Mouse (Mus musculus): ENCODE data around the gene Gabrg1.

The Gabrg1 gene

DNA sequence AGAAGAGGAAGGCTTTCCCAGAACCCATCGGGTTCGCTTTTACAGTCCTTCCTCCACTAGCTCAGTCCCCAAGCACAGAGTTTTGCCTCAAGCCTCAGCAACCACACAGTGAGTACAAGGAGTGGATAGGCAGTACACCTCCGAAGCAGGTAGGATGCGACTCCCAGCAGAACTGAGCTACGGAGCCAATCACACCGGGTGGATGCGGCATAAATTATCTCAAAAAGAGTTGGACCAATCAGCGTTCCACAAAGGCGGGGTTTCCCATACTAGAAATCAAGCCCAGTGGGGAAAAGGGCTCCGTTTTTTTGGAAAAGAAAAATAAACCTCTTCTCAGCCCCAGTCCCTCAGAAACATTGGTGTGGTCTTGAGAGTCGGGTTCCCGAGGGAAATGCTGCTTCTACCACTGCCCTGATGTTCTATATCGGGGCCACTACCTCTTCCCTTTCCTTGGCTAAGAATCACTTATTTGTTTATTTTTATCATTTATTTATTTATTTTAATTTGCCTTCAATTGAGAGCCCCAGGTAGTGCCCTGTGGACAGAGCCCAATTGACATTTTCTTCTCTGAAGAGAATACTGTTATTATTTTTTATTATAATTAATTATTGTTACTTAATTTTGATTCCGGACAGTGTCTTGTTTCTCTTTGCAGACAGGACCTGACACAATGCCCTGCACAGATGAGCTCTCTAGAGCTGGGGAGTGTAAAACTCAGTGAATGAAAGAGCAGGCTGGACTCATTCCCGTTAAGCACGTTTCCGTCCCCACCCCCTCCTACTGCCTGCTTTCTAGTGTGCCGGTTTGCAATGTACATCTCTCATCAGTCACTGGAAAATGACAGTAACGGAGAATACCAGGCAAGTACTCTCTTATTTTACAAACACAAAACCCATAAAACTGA is at the start of gene Gabrg1:
Gene Gabrg1, minus strand, starts transcription at position 426 of the 904 bp plus-strand sequence.
- in situ Hi-C loops (cut with MboI, MseI): no loop called here

DNA sequence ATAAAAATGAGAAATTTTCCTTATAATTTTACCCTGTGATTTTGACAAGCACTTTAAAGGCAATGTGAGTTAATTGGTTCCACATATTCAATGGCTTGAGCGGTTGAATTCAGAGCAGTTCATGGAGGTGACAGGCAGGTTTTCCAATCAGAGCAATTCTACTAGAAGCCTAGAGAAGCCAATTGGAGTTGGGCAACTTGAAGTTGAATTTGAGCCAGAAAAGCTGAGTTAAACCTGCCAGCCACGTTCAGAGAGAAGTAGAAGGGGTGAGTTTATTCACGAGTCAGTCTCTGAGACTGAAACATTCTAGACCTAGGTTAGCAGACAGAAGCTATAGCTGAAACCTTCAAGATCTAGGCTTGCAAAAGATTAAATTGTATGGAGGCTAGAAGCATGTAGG is 41.6 kb upstream of the Gabrg1 start:
- in situ Hi-C loops (cut with MboI, MseI): no loop called here

DNA sequence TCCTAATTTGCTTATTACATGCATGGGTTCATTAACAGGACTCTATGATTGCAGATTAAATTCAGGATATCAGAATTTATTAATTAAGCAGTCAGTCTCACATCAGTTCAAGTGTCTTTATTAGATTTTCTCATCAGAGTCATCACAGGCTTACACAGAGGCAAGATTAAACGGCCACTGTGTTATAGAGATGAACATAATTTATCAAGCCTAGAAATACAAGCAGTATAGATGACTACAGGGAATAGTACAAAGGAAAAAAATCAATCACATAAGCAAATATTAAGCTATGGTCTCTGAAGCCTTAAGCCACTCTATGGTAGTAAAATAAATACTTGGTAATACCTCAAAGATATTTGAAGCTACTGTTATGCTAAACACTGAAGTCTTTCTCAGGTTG is 27.7 kb upstream of the Gabrg1 start:
- in situ Hi-C loops (cut with MboI, MseI): no loop called here

DNA sequence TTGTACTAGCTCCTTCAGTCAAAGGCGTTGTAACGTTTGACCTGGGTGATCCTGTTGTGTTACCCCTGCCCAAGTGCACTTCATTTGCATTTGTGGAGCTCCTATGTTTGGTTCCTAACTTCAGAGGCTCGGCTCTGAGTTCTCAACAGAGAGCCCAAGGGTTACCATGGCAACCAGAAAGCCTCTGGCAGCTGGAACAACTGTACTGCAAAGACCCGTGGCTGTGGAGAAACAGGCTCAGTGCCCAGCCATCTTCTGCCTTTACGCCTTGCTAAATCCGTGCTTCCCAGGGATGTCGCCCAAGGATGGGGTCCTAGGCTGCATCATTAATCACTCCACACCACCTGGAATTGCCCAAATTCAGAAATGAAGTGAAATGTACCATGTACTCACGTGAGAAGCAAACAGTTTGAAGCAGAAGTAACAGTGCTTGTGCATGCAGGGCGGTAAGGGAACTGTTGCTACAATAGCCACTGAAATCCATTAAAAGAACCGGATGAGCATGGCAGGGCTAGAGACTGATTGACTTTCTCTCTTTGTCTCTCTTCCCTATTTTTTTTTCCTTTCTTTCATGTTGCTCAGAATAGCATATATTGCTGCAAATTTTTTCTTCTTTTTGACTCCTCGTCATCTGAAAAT is 798 bp upstream of the Gabrg1 start:
- in situ Hi-C loops (cut with MboI, MseI): no loop called here

DNA sequence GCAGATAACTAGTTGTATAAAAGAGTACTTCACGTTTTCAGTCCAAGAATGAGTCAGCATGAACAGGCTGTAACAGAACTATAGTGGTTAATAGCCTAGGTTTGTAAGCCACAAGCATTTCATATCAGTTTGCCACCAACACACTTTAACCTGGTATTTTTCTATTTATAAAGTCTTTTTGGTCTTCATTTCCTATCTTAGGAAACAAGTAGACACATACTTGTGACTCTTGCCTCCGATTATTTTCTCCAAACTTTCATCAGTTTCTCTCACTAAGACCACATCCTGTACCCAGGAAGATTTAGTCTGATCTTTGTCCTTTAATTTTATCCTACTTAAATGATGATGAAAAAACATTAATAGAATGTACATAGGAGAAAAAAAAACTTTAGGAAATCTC is 23.7 kb downstream of the Gabrg1 start:
- in situ Hi-C loops (cut with MboI, MseI): no loop called here

DNA sequence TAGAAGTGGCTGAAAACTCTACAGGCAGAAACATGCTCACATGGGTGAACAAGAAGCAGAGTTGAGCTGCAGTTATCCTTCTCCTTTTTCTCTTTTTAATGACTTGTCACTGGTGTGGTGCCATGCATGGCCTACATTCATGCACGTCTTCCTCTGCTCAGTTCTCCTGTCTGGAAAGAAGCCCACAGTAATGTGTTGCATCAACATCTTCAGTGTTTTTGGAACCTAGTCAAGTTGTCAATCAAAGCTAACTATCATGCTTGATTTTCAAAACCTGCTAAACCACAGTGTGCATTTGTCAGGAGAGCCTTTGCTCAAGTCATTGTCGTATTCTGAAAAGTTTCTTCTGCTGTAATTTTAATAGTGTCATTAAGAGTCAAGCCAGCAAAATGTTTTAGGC is 106.3 kb downstream of the Gabrg1 start:
- in situ Hi-C loops (cut with MboI, MseI): no loop called here

DNA sequence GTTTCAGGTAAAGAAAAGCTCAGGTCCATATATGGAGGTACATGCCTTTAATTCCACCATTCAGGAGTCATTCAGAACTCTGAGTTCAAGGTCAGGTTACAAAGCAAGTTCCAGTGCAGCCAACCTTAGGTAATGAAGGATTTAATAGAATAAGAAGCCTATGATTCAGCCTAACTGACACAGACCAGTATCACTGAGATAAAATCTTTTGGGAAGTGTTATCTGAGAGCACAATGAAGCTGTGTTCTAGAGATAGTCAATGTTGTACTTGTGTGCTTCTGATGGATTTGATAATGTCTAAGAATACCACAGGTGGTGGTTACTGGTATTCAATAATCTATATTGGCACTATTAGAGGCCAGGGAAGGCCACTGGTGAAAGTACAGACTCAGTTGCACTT is 138.1 kb downstream of the Gabrg1 start:
- in situ Hi-C loops (cut with MboI, MseI): no loop called here
